In genomic region chr5:84153095-84153494, GRCm38 (mm10) we compare ENCODE assay signal across 10 mouse cellular contexts.
DNase-seq lines count a peak whose midpoint lies in the region; ATAC-seq and TF ChIP-seq lines count a peak whose summit lies in the region.
"Had no signal": no experiment of that assay in that cellular context is flagged by ENCODE, and none has a peak within 500 bp of the region (broad histone marks: within the 10 kb centered on the region; RNA-seq: fewer than 3 reads in every experiment).

No protein-coding gene starts in this region.

- H3K4me1 ChIP-seq in hindbrain, embryonic 15.5 days (replicated peaks), result no peaks in the 10 kb centered on the region
- H3K4me1 ChIP-seq in midbrain, embryonic 14.5 days (ENCODE audit: control insufficient read depth, insufficient read depth, low read length), result no peaks in the 10 kb centered on the region

- no peak for TF ChIP-seq CTCF in gastrocnemius, adult 2 months (IDR thresholded peaks at IDR 0.05)

- no peaks in the 10 kb centered on the region for H3K36me3 ChIP-seq in hindbrain, embryonic 15.5 days
- H3K36me3 ChIP-seq in midbrain, embryonic 14.5 days (ENCODE audit: control insufficient read depth, insufficient read depth, low read length), result no peaks in the 10 kb centered on the region

- H3K27me3 ChIP-seq in hindbrain, embryonic 15.5 days, result no peaks in the 10 kb centered on the region
- H3K27me3 ChIP-seq in midbrain, embryonic 14.5 days (ENCODE audit: control insufficient read depth, insufficient read depth, low read length), result no peaks in the 10 kb centered on the region

- no peak overlapping the region for H3K4me3 ChIP-seq in hindbrain, embryonic 15.5 days
- H3K4me3 ChIP-seq in midbrain, embryonic 14.5 days (replicated peaks; ENCODE audit: low read depth, low read length), result no peak overlapping the region
- H3K4me3 ChIP-seq in gastrocnemius, adult 2 months, result no peak overlapping the region

- H3K9me3 ChIP-seq in hindbrain, embryonic 15.5 days, result no peaks in the 10 kb centered on the region
- H3K9me3 ChIP-seq in midbrain, embryonic 14.5 days (ENCODE audit: control insufficient read depth, low read length), result no peaks in the 10 kb centered on the region

- intact Hi-C loops in gastrocnemius, adult 2 months (cut with DNase I), result no loop called here

- H3K27ac ChIP-seq in hindbrain, embryonic 15.5 days (replicated peaks), result no peak overlapping the region
- no peak overlapping the region for H3K27ac ChIP-seq in midbrain, embryonic 14.5 days (replicated peaks; ENCODE audit: low read depth, low read length)
- no peak overlapping the region for H3K27ac ChIP-seq in gastrocnemius, adult 2 months

- 42% methylated on average over 2 of the region's 2 CpGs for WGBS in hindbrain, embryonic 15.5 days
- 55% methylated on average over 2 of the region's 2 CpGs for WGBS in midbrain, embryonic 14.5 days

- ATAC-seq in hindbrain, embryonic 15.5 days (ENCODE audit: low FRiP score, low read depth), result peak; percentile 95
- peak; percentile 78 for ATAC-seq in midbrain, embryonic 14.5 days (ENCODE audit: low FRiP score, low TSS enrichment)
- no peak for ATAC-seq in granulocyte monocyte progenitor cell, adult 5-6 weeks (replicated peaks; ENCODE audit: poor library complexity, severe bottlenecking)
- ATAC-seq: lung, postnatal 0 days had no signal

- DNase-seq in MEL-GATA-1-ER (ENCODE audit: extremely low read depth, low read depth), result peak; percentile 4
- peak; percentile 93 for DNase-seq in Muller cell, postnatal 12 days (ENCODE audit: inconsistent ontology term)
- peak; percentile 63 for DNase-seq in midbrain, embryonic 14.5 days
- no peak for DNase-seq in kidney, postnatal 4 days
- DNase-seq in gastrocnemius, adult 2 months, result no peak
- DNase-seq: heart, postnatal 36 days; thymus, postnatal 14 days had no signal

- H3K9ac ChIP-seq in hindbrain, embryonic 15.5 days, result no peak overlapping the region
- no peak overlapping the region for H3K9ac ChIP-seq in midbrain, embryonic 14.5 days (replicated peaks; ENCODE audit: low read length)

- no peak overlapping the region for H3K4me2 ChIP-seq in hindbrain, embryonic 15.5 days
- H3K4me2 ChIP-seq in midbrain, embryonic 14.5 days (ENCODE audit: low read length), result no peak overlapping the region

Comparison
In these comparisons a context has a peak if more than half of its experiments do, and no peak if none do; other contexts are left out.
1. DNase-seq: peak in MEL-GATA-1-ER (single experiment), Muller cell, postnatal 12 days (single experiment) and midbrain, embryonic 14.5 days (single experiment); none in kidney, postnatal 4 days (0 of 2) and gastrocnemius, adult 2 months (single experiment).